Mouse (Mus musculus) CH12F3 (cell line): ENCODE data around the gene Zmat5.

Source experiments
- in situ Hi-C: fragments of 300-500 bp; cut with MboI; formaldehyde crosslinking; loops from 2 replicates; pipeline ENCODE4 v1.14.3; 2020; ENCODE audit warnings: low sequenced_read_pairs

The Zmat5 gene

GRCm38 (mm10) chr11:4731781-4732180 is 27.3 kb downstream of the Zmat5 start:
- in situ Hi-C loops, result no loop called here

GRCm38 (mm10) chr11:4734179-4734578 is 29.7 kb downstream of the Zmat5 start:
- in situ Hi-C loops, result no loop called here

- in situ Hi-C loops, result no loop called here
Measured at GRCm38 (mm10) chr11:4736355-4736754, 31.9 kb downstream of the Zmat5 start.

DNA sequence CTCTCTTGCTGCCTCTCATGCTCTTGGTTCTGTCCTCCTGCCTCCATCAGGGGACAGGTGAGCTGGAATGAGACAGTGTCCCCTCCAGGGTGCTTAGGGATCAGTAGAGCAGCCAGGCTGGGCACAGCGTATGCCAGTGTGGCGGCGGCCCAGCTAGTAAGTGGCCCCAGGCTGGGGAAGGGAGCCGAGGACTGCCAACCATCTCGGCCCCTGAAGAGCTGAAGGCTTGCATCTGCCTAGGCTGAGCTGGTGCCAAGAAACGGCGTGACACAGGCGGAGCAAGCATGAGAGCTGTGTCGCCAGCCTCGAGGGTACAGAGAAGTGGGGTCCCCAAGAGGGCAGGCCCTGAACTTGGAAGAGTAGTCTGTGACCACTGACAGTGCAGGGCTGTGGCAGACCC is 33.2 kb downstream of the Zmat5 start:
- in situ Hi-C loops, result no loop called here

GRCm38 (mm10) chr11:4738719-4739118 is 34.2 kb downstream of the Zmat5 start:
- in situ Hi-C loops, result no loop called here

- in situ Hi-C loops, result no loop called here
Measured at GRCm38 (mm10) chr11:4740785-4741184, 36.3 kb downstream of the Zmat5 start.

- in situ Hi-C loops, result no loop called here
Measured at GRCm38 (mm10) chr11:4744691-4745090, 40.2 kb downstream of the Zmat5 start.

DNA sequence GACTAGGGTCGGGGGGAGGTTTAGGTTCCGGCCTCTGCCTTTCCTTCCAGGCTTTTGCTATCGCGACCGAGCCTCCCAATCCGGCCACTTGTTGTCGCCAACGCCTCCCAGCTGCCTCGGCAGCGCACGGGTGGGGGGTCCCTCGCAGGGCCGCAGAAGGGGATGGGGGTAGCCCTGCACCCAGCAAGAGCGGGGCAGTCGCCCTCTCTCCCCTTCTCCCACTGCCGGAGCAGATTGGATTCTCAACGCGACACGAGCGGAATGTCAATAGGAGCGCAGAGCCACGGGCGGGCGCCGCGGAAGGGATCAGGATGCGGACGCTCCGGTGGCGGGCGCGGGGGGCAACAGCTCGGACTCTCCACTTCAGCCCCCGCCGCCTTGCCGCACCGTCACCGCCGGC is 41.5 kb downstream of the Zmat5 start:
- in situ Hi-C loops, result no loop called here

DNA sequence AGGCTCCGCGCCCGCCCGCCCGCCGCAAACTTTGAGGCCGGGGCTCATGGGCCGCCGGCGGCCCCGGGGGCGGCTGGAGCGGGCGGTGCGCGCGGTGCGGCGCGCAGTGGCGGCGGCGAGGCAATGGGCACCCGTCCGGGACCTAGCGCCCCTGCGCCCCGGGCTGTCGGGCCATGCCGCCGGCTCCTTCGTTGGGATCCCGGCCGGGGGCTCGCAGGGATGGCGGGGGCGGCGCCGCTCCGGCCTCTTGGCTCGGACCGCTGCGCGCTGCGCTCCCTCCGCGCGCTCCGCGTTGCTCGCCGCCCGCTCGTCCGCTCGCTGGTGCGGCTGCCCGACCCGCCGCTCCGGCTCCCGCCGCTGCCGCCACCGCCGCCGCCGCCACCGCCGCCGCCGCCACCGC is 42.3 kb downstream of the Zmat5 start, which contains the start of gene Cabp7:
Cabp7 (minus strand) TSS at position 46 of the 400 bp plus-strand sequence.
- in situ Hi-C loops, result no loop called here

- in situ Hi-C loops, result no loop called here
Measured at GRCm38 (mm10) chr11:4747285-4747684, 42.8 kb downstream of the Zmat5 start.

DNA sequence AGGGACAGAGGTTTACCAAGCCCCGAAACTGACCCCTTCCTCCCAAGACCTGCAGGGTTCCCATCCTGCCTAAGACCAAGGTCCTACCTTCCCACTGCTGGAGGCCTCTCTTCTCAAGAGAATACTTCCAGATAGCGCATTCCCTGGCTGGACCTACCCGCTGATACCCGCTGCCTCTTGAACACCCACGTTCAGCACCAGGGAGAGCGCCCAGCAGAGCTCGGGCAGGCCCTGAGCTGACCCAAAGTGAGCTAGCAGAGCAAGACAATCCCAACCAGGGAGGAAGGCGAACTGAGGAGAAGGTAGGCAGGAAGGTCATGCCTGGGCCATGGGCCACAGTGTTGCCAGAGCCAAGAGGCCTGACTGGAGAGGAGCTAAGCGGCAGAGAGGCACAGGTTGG is 45.8 kb downstream of the Zmat5 start:
- in situ Hi-C loops, result no loop called here

DNA sequence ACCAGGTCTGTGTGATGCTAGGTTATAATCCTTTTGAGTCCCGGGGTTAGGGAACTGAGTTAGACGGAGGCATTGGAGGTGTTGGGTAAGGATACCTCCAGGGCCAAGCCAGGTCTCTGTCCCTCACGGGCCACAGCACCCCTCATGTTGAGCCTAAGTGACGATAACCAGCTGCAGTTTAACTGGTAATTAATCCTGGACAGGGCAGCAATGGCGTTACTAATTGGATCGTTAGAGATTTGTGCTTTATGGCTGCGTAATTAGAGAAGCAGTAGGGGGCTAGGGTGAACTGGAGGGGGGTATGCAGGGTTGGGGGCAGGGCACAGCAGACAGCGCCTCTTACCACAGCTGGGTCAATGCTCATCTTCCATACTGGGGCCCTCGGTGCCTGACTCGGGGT is 48.4 kb downstream of the Zmat5 start:
- in situ Hi-C loops, result no loop called here

DNA sequence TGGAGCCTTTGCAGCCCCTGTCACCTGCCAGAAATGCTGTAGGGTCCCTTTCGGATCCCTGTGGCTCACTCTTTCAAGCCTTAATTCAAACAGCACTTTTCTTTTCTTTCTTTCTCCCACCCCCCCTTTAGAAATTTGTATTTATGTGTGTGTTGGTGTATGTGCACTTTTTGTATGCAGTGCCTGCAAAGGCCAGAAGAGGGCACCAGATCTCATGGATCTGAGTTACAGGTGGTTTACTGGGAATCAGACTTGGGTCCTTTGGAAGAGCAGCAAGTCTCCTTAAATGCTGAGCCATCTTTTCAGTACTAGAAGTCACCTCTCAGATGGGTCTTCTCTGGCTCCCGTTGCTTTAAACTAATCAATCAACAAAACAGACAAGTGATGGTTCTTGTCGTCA is 49.6 kb downstream of the Zmat5 start:
- in situ Hi-C loops, result no loop called here

DNA sequence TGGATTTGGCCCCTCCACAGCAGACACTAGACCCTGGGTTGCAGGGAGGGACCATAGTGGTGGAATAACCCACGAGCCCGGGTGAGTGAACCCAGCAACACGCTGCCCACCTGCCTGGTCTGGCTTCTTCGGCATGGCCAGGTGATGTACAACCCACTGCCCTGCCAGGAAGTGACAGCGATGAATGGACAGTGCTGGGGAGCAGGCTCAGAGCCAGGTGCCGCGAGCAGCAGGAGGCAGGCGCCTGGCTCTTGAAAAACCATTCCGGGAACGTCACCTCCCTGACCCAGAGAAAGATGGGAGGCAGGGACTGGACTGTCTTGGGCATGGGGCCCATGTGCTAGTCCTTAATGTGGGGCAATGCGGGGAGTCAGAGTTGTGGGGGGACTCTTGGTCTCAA is 50.4 kb downstream of the Zmat5 start:
- in situ Hi-C loops, result no loop called here

DNA sequence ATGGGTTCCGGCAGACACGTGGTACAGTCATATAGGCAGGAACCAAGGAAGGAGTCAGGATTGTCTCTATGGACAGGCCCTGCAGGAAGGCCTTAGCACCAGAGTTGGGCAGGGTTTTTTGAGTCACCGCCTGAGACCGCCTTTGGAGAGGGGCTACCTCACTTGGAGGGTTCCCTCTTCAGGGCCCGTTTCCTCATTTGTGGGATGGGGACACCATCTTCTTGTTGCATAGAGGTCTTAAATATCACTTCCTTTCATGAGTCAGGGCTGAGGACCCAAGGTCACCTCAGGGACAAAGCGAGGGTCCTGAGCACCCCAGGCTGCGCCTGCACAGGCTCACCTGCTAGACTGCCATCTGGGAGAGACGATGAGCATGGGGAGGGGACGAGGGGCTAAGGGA is 52.0 kb downstream of the Zmat5 start:
- in situ Hi-C loops, result no loop called here

- in situ Hi-C loops, result no loop called here
Measured at GRCm38 (mm10) chr11:4756984-4757788, 52.7 kb downstream of the Zmat5 start.

DNA sequence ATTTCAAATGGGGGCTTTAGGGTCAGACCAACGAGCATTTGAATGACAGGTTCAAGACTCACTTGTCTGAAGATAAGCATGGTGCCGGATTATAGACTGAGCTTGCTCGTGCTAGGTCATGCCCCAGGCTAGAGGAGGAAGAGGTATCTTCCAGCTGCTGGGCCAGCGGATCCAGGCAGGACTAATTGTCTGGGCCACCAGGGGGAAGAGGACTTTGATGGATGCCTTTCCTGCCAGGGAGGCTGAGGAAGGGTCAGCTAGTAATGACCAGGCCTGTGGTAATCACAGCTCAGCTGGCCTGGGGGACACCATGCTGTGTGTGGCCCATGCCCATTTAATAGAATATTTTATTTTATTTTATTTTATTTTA is 53.3 kb downstream of the Zmat5 start:
- in situ Hi-C loops, result no loop called here

GRCm38 (mm10) chr11:4760438-4760837 is 56.0 kb downstream of the Zmat5 start:
- in situ Hi-C loops, result no loop called here

GRCm38 (mm10) chr11:4761991-4762390 is 57.5 kb downstream of the Zmat5 start:
- in situ Hi-C loops, result no loop called here

DNA sequence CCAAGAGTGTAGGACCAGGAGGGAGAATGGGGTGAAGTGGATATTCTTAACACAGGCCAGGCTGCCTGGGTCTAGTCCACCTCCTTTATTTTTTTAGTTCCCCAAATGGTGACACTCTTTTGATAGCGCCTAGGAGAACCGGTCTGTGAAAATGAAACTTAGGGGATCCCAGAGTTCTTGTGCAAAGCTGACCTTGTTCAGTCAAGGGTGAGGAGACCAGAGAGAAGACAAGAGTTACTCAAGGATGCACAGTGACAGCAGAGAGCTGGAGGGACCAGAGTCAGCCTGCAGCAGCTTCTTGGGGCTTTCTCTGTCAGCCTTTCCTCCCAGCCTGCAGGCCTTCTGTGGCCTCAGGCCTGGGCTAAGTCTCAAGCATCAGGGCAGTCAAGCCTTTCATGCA is 58.0 kb downstream of the Zmat5 start:
- in situ Hi-C loops, result no loop called here

DNA sequence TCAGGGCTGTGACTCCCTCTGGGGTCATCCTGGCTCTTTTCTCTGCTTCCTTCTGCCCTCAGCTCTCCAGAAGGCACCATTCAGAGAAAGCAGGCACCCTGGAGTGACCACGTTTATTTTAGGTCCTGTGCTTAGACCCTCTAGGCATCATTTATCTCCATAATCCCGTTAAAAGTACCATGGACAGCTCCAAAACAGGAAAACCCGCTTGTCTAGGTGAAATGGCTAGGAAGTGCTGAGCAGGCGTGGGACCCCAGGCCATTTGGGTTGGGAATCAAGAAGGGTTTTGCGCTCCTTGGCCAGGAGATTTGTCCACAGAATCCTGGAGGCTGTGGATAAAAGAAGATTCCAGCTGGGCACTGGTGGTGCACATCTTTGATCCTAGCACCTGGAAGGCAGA is 59.2 kb downstream of the Zmat5 start:
- in situ Hi-C loops, result no loop called here

GRCm38 (mm10) chr11:4764476-4764875 is 60.0 kb downstream of the Zmat5 start:
- in situ Hi-C loops, result no loop called here

- in situ Hi-C loops, result no loop called here
Measured at GRCm38 (mm10) chr11:4768399-4768798, 63.9 kb downstream of the Zmat5 start.
